In genomic region chr7:130059684-130060607, GRCm38 (mm10) we compare ENCODE assay signal across 22 mouse cellular contexts.
DNase-seq lines count a peak whose midpoint lies in the region; ATAC-seq and TF ChIP-seq lines count a peak whose summit lies in the region.
"Had no signal": no experiment of that assay in that cellular context is flagged by ENCODE, and none has a peak within 500 bp of the region (broad histone marks: within the 10 kb centered on the region; RNA-seq: fewer than 3 reads in every experiment).

No protein-coding gene starts in this region.

- H3K36me3 ChIP-seq in lung, embryonic 14.5 days (ENCODE audit: insufficient read depth), result no peaks in the 10 kb centered on the region
- no peaks in the 10 kb centered on the region for H3K36me3 ChIP-seq in limb, embryonic 10.5 days
- H3K36me3 ChIP-seq: heart, embryonic 10.5 days; hindbrain, embryonic 12.5 days; midbrain, embryonic 10.5 days had no signal

- no peaks in the 10 kb centered on the region for H3K27me3 ChIP-seq in lung, embryonic 14.5 days (ENCODE audit: insufficient read depth, low read length)
- H3K27me3 ChIP-seq in limb, embryonic 10.5 days (ENCODE audit: low read depth, poor library complexity, severe bottlenecking), result no peaks in the 10 kb centered on the region
- H3K27me3 ChIP-seq: hindbrain, embryonic 12.5 days; Patski had no signal

- H3K4me1 ChIP-seq in lung, embryonic 14.5 days (ENCODE audit: insufficient read depth), result peaks cover 21% of the 10 kb centered on the region
- H3K4me1 ChIP-seq in limb, embryonic 10.5 days, result peaks cover 52% of the 10 kb centered on the region
- H3K4me1 ChIP-seq: hindbrain, embryonic 12.5 days had no signal

- TF ChIP-seq CTCF in lung, embryonic 14.5 days (IDR thresholded peaks at IDR 0.05; ENCODE audit: low read depth), result no peak

- H3K4me2 ChIP-seq in lung, embryonic 14.5 days, result no peak overlapping the region
- H3K4me2 ChIP-seq: hindbrain, embryonic 12.5 days had no signal

- DNase-seq in embryo, embryonic 10 days (ENCODE audit: low spot score), result peak; percentile 53
- no peak for DNase-seq in embryo, embryonic 9.5 days (ENCODE audit: extremely low spot score)
- peak; percentile 32 for DNase-seq in lung, embryonic 14.5 days
- DNase-seq in lung, postnatal 10 days, result no peak
- peak; percentile 55 for DNase-seq in limb, embryonic 10.5 days (ENCODE audit: low spot score)
- DNase-seq in thymus, postnatal 10 days (ENCODE audit: low spot score in 2 of 2), result no peak
- DNase-seq in right cerebral cortex, postnatal 10 days (ENCODE audit: low spot score in 2 of 2), result no peak
- no peak for DNase-seq in urinary bladder, postnatal 10 days (ENCODE audit: low spot score)
- DNase-seq: adrenal gland, postnatal 10 days; cerebellum, adult 9-11 months; gastrocnemius, postnatal 10 days; heart, postnatal 10 days; kidney, adult 8-10 months; kidney, postnatal 36 days; left cerebral cortex, postnatal 4 days; liver, postnatal 0 days; lung, postnatal 4 days had no signal

- H3K9ac ChIP-seq in lung, embryonic 14.5 days, result no peak overlapping the region
- H3K9ac ChIP-seq: hindbrain, embryonic 12.5 days; liver, postnatal 0 days had no signal

- ATAC-seq in lung, embryonic 14.5 days (ENCODE audit: insufficient read depth), result no peak
- ATAC-seq: liver, postnatal 0 days; Patski had no signal

- no peaks in the 10 kb centered on the region for H3K9me3 ChIP-seq in lung, embryonic 14.5 days (ENCODE audit: low read depth, low read length)
- H3K9me3 ChIP-seq in limb, embryonic 10.5 days (replicated peaks), result no peaks in the 10 kb centered on the region
- H3K9me3 ChIP-seq: heart, embryonic 10.5 days; hindbrain, embryonic 12.5 days; midbrain, embryonic 10.5 days had no signal

- 43% methylated on average over 15 of the region's 15 CpGs for WGBS in lung, embryonic 14.5 days
- 23% methylated on average over 15 of the region's 15 CpGs for WGBS in limb, embryonic 10.5 days

- H3K27ac ChIP-seq in lung, embryonic 14.5 days (ENCODE audit: low read depth), result 0 out of 2 replicates have a peak overlapping the region, but pooled peaks have one; percentile 11
- H3K27ac ChIP-seq in limb, embryonic 10.5 days, result peak overlapping the region; percentile 73
- H3K27ac ChIP-seq: heart, embryonic 10.5 days; hindbrain, embryonic 12.5 days; left cerebral cortex, adult 2 months; midbrain, embryonic 10.5 days had no signal

- H3K4me3 ChIP-seq in lung, embryonic 14.5 days (ENCODE audit: low read depth, low read length), result no peak overlapping the region
- no peak overlapping the region for H3K4me3 ChIP-seq in limb, embryonic 10.5 days
- H3K4me3 ChIP-seq: heart, embryonic 10.5 days; hindbrain, embryonic 12.5 days; left cerebral cortex, adult 2 months; midbrain, embryonic 10.5 days had no signal

Comparison
In these comparisons a context has a peak if more than half of its experiments do, and no peak if none do; other contexts are left out.
1. DNase-seq: peak in embryo, embryonic 10 days (single experiment), lung, embryonic 14.5 days (single experiment) and limb, embryonic 10.5 days (single experiment); none in embryo, embryonic 9.5 days (single experiment), lung, postnatal 10 days (single experiment), thymus, postnatal 10 days (0 of 2), right cerebral cortex, postnatal 10 days (0 of 2) and urinary bladder, postnatal 10 days (single experiment).